Mouse (Mus musculus) cortical plate, adult 2 months (tissue): Measurements from ENCODE around the gene Tfap2d.

Experiments used
- CTCF ChIP-seq: fragments of 200-500 bp; IDR thresholded peaks from 2 replicates; pipeline ENCODE4 v1.5.1; 2011; ENCODE audit warnings: mild to moderate bottlenecking, control low read depth, low read length; ENCODE audit not compliant: insufficient read depth; ENCODE audit errors: extremely low read depth
- POLR2A ChIP-seq: fragments of 200-500 bp; IDR thresholded peaks from 2 replicates; pipeline ENCODE4 v1.6.1; 2011; ENCODE audit warnings: mild to moderate bottlenecking, low read length, control low read depth; ENCODE audit not compliant: insufficient read depth; ENCODE audit errors: extremely low read depth

- TF ChIP-seq POLR2A (no peak), CTCF (no peak)
Measured at GRCm38 (mm10) chr1:19210215-19211032, 107.6 kb downstream of the Tfap2d start.
